Comparison of ENCODE assay signal across 9 mouse cellular contexts in the genomic region with DNA sequence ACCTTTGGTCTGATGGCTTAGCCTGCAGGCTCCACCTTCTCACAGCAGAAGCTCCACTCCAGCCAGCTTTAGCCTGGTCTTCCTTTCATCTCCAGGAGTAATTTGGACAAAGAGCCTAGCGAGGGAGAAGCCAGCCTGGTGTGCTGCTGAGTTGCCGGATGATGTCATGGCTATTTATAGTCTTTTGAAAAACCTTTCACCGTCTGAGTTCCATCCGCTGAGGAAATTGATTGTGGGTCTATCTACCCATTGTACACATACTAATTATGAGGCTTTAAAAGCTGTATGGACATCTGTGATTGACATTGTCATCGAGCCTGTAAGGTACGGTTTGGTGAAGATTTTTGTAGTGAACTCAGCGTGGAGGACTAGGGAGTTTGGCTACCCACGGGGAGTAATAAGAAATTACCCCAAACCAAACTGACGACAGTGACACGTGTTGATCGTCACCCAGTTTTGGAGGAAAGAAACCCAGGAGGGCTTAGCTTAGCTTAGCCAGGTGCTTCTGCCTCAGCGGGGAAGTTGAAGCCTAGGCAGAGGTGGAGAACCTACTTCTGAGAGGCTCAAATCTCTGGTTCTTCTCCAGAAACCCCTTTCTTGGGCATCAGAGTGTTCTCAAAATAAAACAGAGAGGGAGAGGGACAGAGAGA. TPM values are rescaled to one million over a fixed set of nuclear protein-coding genes. Genes with fewer than 3 reads are reported as not detected.
DNase-seq lines count a peak whose midpoint lies in the region; ATAC-seq lines count a peak whose summit lies in the region.
"Had no signal": no experiment of that assay in that cellular context is flagged by ENCODE, and none has a peak within 500 bp of the region (broad histone marks: within the 10 kb centered on the region; RNA-seq: fewer than 3 reads in every experiment).

No protein-coding gene starts in this region.

- no peak overlapping the region for H3K27ac ChIP-seq in kidney, embryonic 14.5 days (ENCODE audit: low read depth, low read length)
- H3K27ac ChIP-seq in kidney, embryonic 15.5 days, result no peak overlapping the region
- H3K27ac ChIP-seq in heart, embryonic 10.5 days, result peak overlapping the region; percentile 75
- H3K27ac ChIP-seq in midbrain, embryonic 14.5 days (replicated peaks; ENCODE audit: low read depth, low read length), result no peak overlapping the region
- H3K27ac ChIP-seq: lung, embryonic 15.5 days had no signal

- no peaks in the 10 kb centered on the region for H3K9me3 ChIP-seq in kidney, embryonic 14.5 days (ENCODE audit: control insufficient read depth, low read length)
- H3K9me3 ChIP-seq in kidney, embryonic 15.5 days (replicated peaks), result no peaks in the 10 kb centered on the region
- H3K9me3 ChIP-seq in heart, embryonic 10.5 days, result no peaks in the 10 kb centered on the region
- H3K9me3 ChIP-seq in midbrain, embryonic 14.5 days (ENCODE audit: control insufficient read depth, low read length), result no peaks in the 10 kb centered on the region
- H3K9me3 ChIP-seq: lung, embryonic 15.5 days had no signal

- 63% methylated on average over 12 of the region's 12 CpGs for WGBS in kidney, embryonic 14.5 days
- 64% methylated on average over 12 of the region's 12 CpGs for WGBS in kidney, embryonic 15.5 days
- 49% methylated on average over 12 of the region's 12 CpGs for WGBS in heart, embryonic 10.5 days
- WGBS in midbrain, embryonic 14.5 days, result 42% methylated on average over 12 of the region's 12 CpGs

- no peak overlapping the region for H3K4me2 ChIP-seq in kidney, embryonic 14.5 days (replicated peaks; ENCODE audit: low read depth, low read length)
- no peak overlapping the region for H3K4me2 ChIP-seq in kidney, embryonic 15.5 days
- no peak overlapping the region for H3K4me2 ChIP-seq in midbrain, embryonic 14.5 days (ENCODE audit: low read length)
- H3K4me2 ChIP-seq: lung, embryonic 15.5 days had no signal

- no peaks in the 10 kb centered on the region for H3K27me3 ChIP-seq in kidney, embryonic 14.5 days (ENCODE audit: control insufficient read depth, insufficient read depth, low read length)
- H3K27me3 ChIP-seq in kidney, embryonic 15.5 days, result no peaks in the 10 kb centered on the region
- no peaks in the 10 kb centered on the region for H3K27me3 ChIP-seq in heart, embryonic 10.5 days (ENCODE audit: insufficient read depth, poor library complexity, severe bottlenecking)
- H3K27me3 ChIP-seq in midbrain, embryonic 14.5 days (ENCODE audit: control insufficient read depth, insufficient read depth, low read length), result no peaks in the 10 kb centered on the region
- H3K27me3 ChIP-seq: lung, embryonic 15.5 days had no signal

- H3K9ac ChIP-seq in kidney, embryonic 14.5 days (ENCODE audit: low read depth, low read length), result no peak overlapping the region
- no peak overlapping the region for H3K9ac ChIP-seq in kidney, embryonic 15.5 days
- H3K9ac ChIP-seq in midbrain, embryonic 14.5 days (replicated peaks; ENCODE audit: low read length), result no peak overlapping the region
- H3K9ac ChIP-seq: lung, embryonic 15.5 days had no signal

- H3K4me3 ChIP-seq in kidney, embryonic 14.5 days (ENCODE audit: low read length), result no peak overlapping the region
- no peak overlapping the region for H3K4me3 ChIP-seq in kidney, embryonic 15.5 days (replicated peaks)
- H3K4me3 ChIP-seq in heart, embryonic 10.5 days, result no peak overlapping the region
- H3K4me3 ChIP-seq in midbrain, embryonic 14.5 days (replicated peaks; ENCODE audit: low read depth, low read length), result no peak overlapping the region
- H3K4me3 ChIP-seq: lung, embryonic 15.5 days had no signal

- H3K36me3 ChIP-seq in kidney, embryonic 14.5 days (ENCODE audit: control insufficient read depth, insufficient read depth, low read length), result no peaks in the 10 kb centered on the region
- H3K36me3 ChIP-seq in kidney, embryonic 15.5 days, result no peaks in the 10 kb centered on the region
- H3K36me3 ChIP-seq in heart, embryonic 10.5 days, result peaks cover 3% of the 10 kb centered on the region; the same call in 1 of the 2 replicates
- H3K36me3 ChIP-seq in midbrain, embryonic 14.5 days (ENCODE audit: control insufficient read depth, insufficient read depth, low read length), result no peaks in the 10 kb centered on the region; the same call in 1 of the 2 replicates
- H3K36me3 ChIP-seq: lung, embryonic 15.5 days had no signal

- ATAC-seq in kidney, embryonic 14.5 days (ENCODE audit: low FRiP score, low TSS enrichment), result peak; percentile 12; the same call in 1 of the 2 replicates
- ATAC-seq in kidney, embryonic 15.5 days (replicated peaks; ENCODE audit: low FRiP score), result no peak
- ATAC-seq in midbrain, embryonic 14.5 days (ENCODE audit: low FRiP score, low TSS enrichment), result peak; percentile 55; the same call in 1 of the 2 replicates
- ATAC-seq in inflammation-experienced regulatory T-cells, adult 6 months, result no peak

- DNase-seq in cerebellum, adult 9-10 months, result peak; percentile 83
- peak; percentile 85 for DNase-seq in heart, embryonic 10.5 days (ENCODE audit: low spot score)
- DNase-seq in midbrain, embryonic 14.5 days, result peak; percentile 69
- no peak for DNase-seq in kidney, postnatal 36 days
- no peak for DNase-seq in frontal cortex, postnatal 36 days (ENCODE audit: low spot score in 2 of 2)

- no peaks in the 10 kb centered on the region for H3K4me1 ChIP-seq in kidney, embryonic 14.5 days (ENCODE audit: control insufficient read depth, insufficient read depth, low read length)
- H3K4me1 ChIP-seq in kidney, embryonic 15.5 days, result no peaks in the 10 kb centered on the region
- H3K4me1 ChIP-seq in heart, embryonic 10.5 days, result peaks cover 15% of the 10 kb centered on the region
- peaks cover 15% of the 10 kb centered on the region for H3K4me1 ChIP-seq in midbrain, embryonic 14.5 days (ENCODE audit: control insufficient read depth, insufficient read depth, low read length)
- H3K4me1 ChIP-seq: lung, embryonic 15.5 days had no signal

RNA-seq across cellular contexts. Expression of gene Shld1, which starts 28.8 kb away (rescaled TPM):
- polyA plus RNA-seq in kidney, embryonic 14.5 days (2014; fragmentation: Nextera tagmentation; extraction: Ambion mirVana), result 17.3 and 18.2 TPM in 2 replicates
- polyA plus RNA-seq in kidney, embryonic 15.5 days (2015; fragmentation: Nextera tagmentation; extraction: Ambion mirVana), result 15.2 and 16.2 TPM in 2 replicates
- 14.2 and 15.9 TPM in 2 replicates for polyA plus RNA-seq in heart, embryonic 10.5 days (2016; fragmentation: Nextera tagmentation; extraction: Ambion mirVana)
- 23.3 and 26.2 TPM in 2 replicates for polyA plus RNA-seq in midbrain, embryonic 14.5 days (2014; fragmentation: Nextera tagmentation; extraction: Ambion mirVana)
- 10 to 100 TPM; 14.9 to 43.3 (median 35.0) TPM for polyA plus RNA-seq in inflammation-experienced regulatory T-cells, adult 6 months (2017; shearing (Covaris generic))

Comparison
In these comparisons a context has a peak if more than half of its experiments do, and no peak if none do; other contexts are left out.
1. ATAC-seq: peak in kidney, embryonic 14.5 days (single experiment) and midbrain, embryonic 14.5 days (single experiment); none in kidney, embryonic 15.5 days (single experiment) and inflammation-experienced regulatory T-cells, adult 6 months (single experiment).
2. DNase-seq: peak in cerebellum, adult 9-10 months (single experiment), heart, embryonic 10.5 days (single experiment) and midbrain, embryonic 14.5 days (single experiment); none in kidney, postnatal 36 days (0 of 2) and frontal cortex, postnatal 36 days (0 of 2).